Mouse (Mus musculus): Measurements from ENCODE around the gene Ccdc34. TPM values are rescaled to one million over a fixed set of nuclear protein-coding genes. Genes with fewer than 3 reads are reported as not detected.

Gene Ccdc34
- total and polyA plus RNA-seq, 3 experiments, result 17.2 to 44.6 (median 22.4) TPM

DNA sequence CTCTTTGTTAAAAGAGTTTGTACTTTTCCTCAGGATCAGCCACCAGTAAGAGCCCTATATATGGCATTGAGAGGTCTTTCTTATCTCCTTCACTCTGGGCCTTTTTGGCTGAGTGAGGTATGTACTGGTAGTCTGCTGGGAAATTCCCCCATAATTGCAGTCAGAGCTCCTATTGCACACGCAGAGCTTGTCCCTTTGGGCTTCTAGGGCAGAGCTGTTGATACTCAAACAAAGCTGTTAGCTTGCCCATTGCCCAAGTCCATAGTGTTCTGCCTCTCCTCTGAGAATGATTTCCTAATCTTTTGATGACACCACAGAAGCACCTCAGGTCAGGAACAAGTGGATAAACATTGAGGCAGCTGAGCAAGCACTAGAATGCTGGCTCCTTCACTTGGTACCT lies 32.7 kb upstream of the Ccdc34 start:
- dilution Hi-C loops (cut with MboI; ENCODE audit: extremely low pct_ligation_motif_present, extremely low pct_unique_long_range_greater_than_20kb, low sequenced_read_pairs) (no loop called here), in situ Hi-C loops (cut with MboI; ENCODE audit: low pct_ligation_motif_present, low pct_unique_long_range_greater_than_20kb, low sequenced_read_pairs) (no loop called here)
- Histone ChIP-seq H3K9ac (ENCODE audit: insufficient read depth, low read depth) (no peak overlapping the region), H3K79me2 (replicated peaks; ENCODE audit: control insufficient read depth, extremely low read depth, insufficient read depth, poor library complexity, severe bottlenecking) (no peaks in the 10 kb centered on the region), H3K4me1 (ENCODE audit: control insufficient read depth in 1 of 2, insufficient read depth in 2 of 2) (peaks cover 7 to 16% of the 10 kb centered on the region in 2 experiments; a peak in 3 of 4 replicates), H3K4me3 (replicated peaks in 1 of 3; ENCODE audit: low read depth in 2 of 3, low read length in 2 of 3, poor library complexity in 1 of 3) (no peak overlapping the region), H3K27ac (ENCODE audit: insufficient read depth, low read depth) (no peak overlapping the region), H3K27me3 (replicated peaks) (no peaks in the 10 kb centered on the region), H3K9me3 (replicated peaks; ENCODE audit: low read length) (no peaks in the 10 kb centered on the region), H3K36me3 (replicated peaks in 1 of 2; ENCODE audit: control insufficient read depth in 1 of 2, insufficient read depth in 1 of 2, low read length in 1 of 2) (peaks cover 0 to 18% of the 10 kb centered on the region in 2 experiments), H3K4me2 (ENCODE audit: insufficient read depth, low read depth, poor library complexity, severe bottlenecking) (no peak overlapping the region)
- peak; percentile 12 for DNase-seq (ENCODE audit: extremely low read depth)
- TF ChIP-seq RCOR1 (conservative IDR thresholded peaks at IDR 0.05; ENCODE audit: low read depth, low read length) (no peak), MAX (IDR thresholded peaks at IDR 0.05; ENCODE audit: low read length) (no peak), CTCF (conservative IDR thresholded peaks at IDR 0.05 in 1 of 2, IDR thresholded peaks at IDR 0.05 in 1 of 2; ENCODE audit: low read depth in 2 of 2, low read length in 2 of 2) (no peak), POLR2AphosphoS2 (IDR thresholded peaks at IDR 0.05; ENCODE audit: low read depth, low read length) (no peak), SMC3 (IDR thresholded peaks at IDR 0.05; ENCODE audit: low read depth, low read length) (no peak), JUN (IDR thresholded peaks at IDR 0.05; ENCODE audit: insufficient read depth, low read depth, low read length) (no peak), NELFE (IDR thresholded peaks at IDR 0.05; ENCODE audit: low read depth, low read length) (no peak), CHD1 (IDR thresholded peaks at IDR 0.05; ENCODE audit: low read depth, low read length) (no peak)

GRCm38 (mm10) chr2:109985560-109985959 lies 32.1 kb upstream of the Ccdc34 start:
- H3K4me2 ChIP-seq (ENCODE audit: insufficient read depth, low read depth, poor library complexity, severe bottlenecking), result no peak overlapping the region
- DNase-seq (ENCODE audit: extremely low read depth), result no peak
- peaks cover 0 to 18% of the 10 kb centered on the region in 2 experiments for H3K36me3 ChIP-seq (replicated peaks in 1 of 2; ENCODE audit: control insufficient read depth in 1 of 2, insufficient read depth in 1 of 2, low read length in 1 of 2)
- peaks cover 7 to 16% of the 10 kb centered on the region in 2 experiments; a peak in 3 of 4 replicates for H3K4me1 ChIP-seq (ENCODE audit: control insufficient read depth in 1 of 2, insufficient read depth in 2 of 2)
- H3K79me2 ChIP-seq (replicated peaks; ENCODE audit: control insufficient read depth, extremely low read depth, insufficient read depth, poor library complexity, severe bottlenecking), result no peaks in the 10 kb centered on the region
- H3K27me3 ChIP-seq (replicated peaks), result no peaks in the 10 kb centered on the region
- H3K4me3 ChIP-seq (replicated peaks in 1 of 3; ENCODE audit: low read depth in 2 of 3, low read length in 2 of 3, poor library complexity in 1 of 3), result no peak overlapping the region
- H3K9ac ChIP-seq (ENCODE audit: insufficient read depth, low read depth), result no peak overlapping the region
- no peaks in the 10 kb centered on the region for H3K9me3 ChIP-seq (replicated peaks; ENCODE audit: low read length)
- no peak for TF ChIP-seq RAD21 (IDR thresholded peaks at IDR 0.05; ENCODE audit: low read depth, low read length)
- TF ChIP-seq RCOR1 (conservative IDR thresholded peaks at IDR 0.05; ENCODE audit: low read depth, low read length), result no peak
- TF ChIP-seq BHLHE40 (IDR thresholded peaks at IDR 0.05; ENCODE audit: low read depth, low read length), result no peak
- TF ChIP-seq ZC3H11A (IDR thresholded peaks at IDR 0.05; ENCODE audit: low read depth, low read length), result no peak
- no peak for TF ChIP-seq JUND (conservative IDR thresholded peaks at IDR 0.05; ENCODE audit: low read depth, low read length)
- no peak for TF ChIP-seq NELFE (IDR thresholded peaks at IDR 0.05; ENCODE audit: low read depth, low read length)
- TF ChIP-seq PAX5 (IDR thresholded peaks at IDR 0.05; ENCODE audit: low read length), result no peak
- TF ChIP-seq MYC (IDR thresholded peaks at IDR 0.05; ENCODE audit: low read depth, low read length), result no peak
- no peak for TF ChIP-seq HCFC1 (IDR thresholded peaks at IDR 0.05; ENCODE audit: low read depth, low read length)
- dilution Hi-C loops (cut with MboI; ENCODE audit: extremely low pct_ligation_motif_present, extremely low pct_unique_long_range_greater_than_20kb, low sequenced_read_pairs) (no loop called here), in situ Hi-C loops (cut with MboI; ENCODE audit: low pct_ligation_motif_present, low pct_unique_long_range_greater_than_20kb, low sequenced_read_pairs) (no loop called here)
- no peak overlapping the region for H3K27ac ChIP-seq (ENCODE audit: insufficient read depth, low read depth)
